Mouse (Mus musculus): Measurements from ENCODE around the gene Coa4. TPM values are rescaled to one million over a fixed set of nuclear protein-coding genes. Genes with fewer than 3 reads are reported as not detected.

The Coa4 gene
- 9.5 and 16.9 TPM in 2 replicates for total RNA-seq (2017)

- ATAC-seq (ENCODE audit: extremely low read depth, insufficient number of reproducible peaks, low FRiP score, poor library complexity, severe bottlenecking) = peak; percentile 92
Observed at GRCm38 (mm10) chr7:100536804-100537518, at the start of gene Coa4. TSS of gene Coa4 (plus strand) at chr7:100537071.

GRCm38 (mm10) chr7:100487301-100487700 lies 49.6 kb upstream of the Coa4 start:
- 0 out of 2 replicates have a peak, but pooled peaks have one; percentile 24 for ATAC-seq (ENCODE audit: extremely low read depth, insufficient number of reproducible peaks, low FRiP score, poor library complexity, severe bottlenecking)

- no peak for ATAC-seq (ENCODE audit: extremely low read depth, insufficient number of reproducible peaks, low FRiP score, poor library complexity, severe bottlenecking)
Observed at GRCm38 (mm10) chr7:100488474-100489048, 48.3 kb upstream of the Coa4 start.

- no peak for ATAC-seq (ENCODE audit: extremely low read depth, insufficient number of reproducible peaks, low FRiP score, poor library complexity, severe bottlenecking)
Observed at GRCm38 (mm10) chr7:100492391-100493116, 44.3 kb upstream of the Coa4 start.

GRCm38 (mm10) chr7:100493117-100493483 lies 43.8 kb upstream of the Coa4 start, which contains the start of gene Ucp2:
TSS of gene Ucp2 (plus strand) at chr7:100493337.
- ATAC-seq (ENCODE audit: extremely low read depth, insufficient number of reproducible peaks, low FRiP score, poor library complexity, severe bottlenecking) = peak; percentile 69

GRCm38 (mm10) chr7:100493484-100494414 lies 43.1 kb upstream of the Coa4 start:
- ATAC-seq (ENCODE audit: extremely low read depth, insufficient number of reproducible peaks, low FRiP score, poor library complexity, severe bottlenecking) = no peak

GRCm38 (mm10) chr7:100494415-100494831 lies 42.4 kb upstream of the Coa4 start:
- ATAC-seq (ENCODE audit: extremely low read depth, insufficient number of reproducible peaks, low FRiP score, poor library complexity, severe bottlenecking) = no peak

- ATAC-seq (ENCODE audit: extremely low read depth, insufficient number of reproducible peaks, low FRiP score, poor library complexity, severe bottlenecking) = no peak
Observed at GRCm38 (mm10) chr7:100495042-100495441, 41.8 kb upstream of the Coa4 start.

GRCm38 (mm10) chr7:100495581-100496251 lies 41.2 kb upstream of the Coa4 start:
- ATAC-seq (ENCODE audit: extremely low read depth, insufficient number of reproducible peaks, low FRiP score, poor library complexity, severe bottlenecking) = peak; percentile 82

- no peak for ATAC-seq (ENCODE audit: extremely low read depth, insufficient number of reproducible peaks, low FRiP score, poor library complexity, severe bottlenecking)
Observed at GRCm38 (mm10) chr7:100496371-100496770, 40.5 kb upstream of the Coa4 start.

- no peak for ATAC-seq (ENCODE audit: extremely low read depth, insufficient number of reproducible peaks, low FRiP score, poor library complexity, severe bottlenecking)
Observed at GRCm38 (mm10) chr7:100496791-100497190, 40.1 kb upstream of the Coa4 start.

- ATAC-seq (ENCODE audit: extremely low read depth, insufficient number of reproducible peaks, low FRiP score, poor library complexity, severe bottlenecking) = no peak
Observed at GRCm38 (mm10) chr7:100497402-100497801, 39.5 kb upstream of the Coa4 start.

GRCm38 (mm10) chr7:100497982-100498381 lies 38.9 kb upstream of the Coa4 start:
- no peak for ATAC-seq (ENCODE audit: extremely low read depth, insufficient number of reproducible peaks, low FRiP score, poor library complexity, severe bottlenecking)

GRCm38 (mm10) chr7:100499465-100499864 lies 37.4 kb upstream of the Coa4 start:
- no peak for ATAC-seq (ENCODE audit: extremely low read depth, insufficient number of reproducible peaks, low FRiP score, poor library complexity, severe bottlenecking)

GRCm38 (mm10) chr7:100500276-100500977 lies 36.4 kb upstream of the Coa4 start:
- ATAC-seq (ENCODE audit: extremely low read depth, insufficient number of reproducible peaks, low FRiP score, poor library complexity, severe bottlenecking) = no peak

GRCm38 (mm10) chr7:100501027-100501843 lies 35.6 kb upstream of the Coa4 start:
- ATAC-seq (ENCODE audit: extremely low read depth, insufficient number of reproducible peaks, low FRiP score, poor library complexity, severe bottlenecking) = no peak

- ATAC-seq (ENCODE audit: extremely low read depth, insufficient number of reproducible peaks, low FRiP score, poor library complexity, severe bottlenecking) = no peak
Observed at GRCm38 (mm10) chr7:100501844-100502373, 35.0 kb upstream of the Coa4 start.
